Mouse (Mus musculus) myocyte (in vitro differentiated cells): ENCODE results near the gene Mroh2b. TPM values are rescaled to one million over a fixed set of nuclear protein-coding genes. Genes with fewer than 3 reads are reported as not detected.

ENCODE experiments used
- H3K27me3 ChIP-seq: one replicate; pipeline ENCODE4 v1.6.1; 2011; ENCODE audit not compliant: control insufficient read depth, insufficient read depth, insufficient read length
- H3K36me3 ChIP-seq: one replicate; pipeline ENCODE4 v1.6.1; 2011; ENCODE audit not compliant: control insufficient read depth, insufficient read depth
- H3K4me2 ChIP-seq: one replicate; pipeline ENCODE4 v1.6.1; 2011; ENCODE audit warnings: low read depth, control low read depth
- H3K4me3 ChIP-seq: one replicate; pipeline ENCODE4 v1.5.1; 2011; ENCODE audit warnings: mild to moderate bottlenecking, control low read depth, moderate library complexity
- H3K79me2 ChIP-seq: one replicate; pipeline ENCODE4 v1.6.1; 2011; ENCODE audit not compliant: control insufficient read depth, insufficient read depth
- H3ac ChIP-seq: one replicate; pipeline ENCODE4 v1.6.1; 2011; ENCODE audit not compliant: control insufficient read depth, insufficient read length
- CEBPB ChIP-seq: IDR thresholded peaks from 2 replicates; pipeline ENCODE4 v1.6.1; 2011; ENCODE audit warnings: mild to moderate bottlenecking, moderate library complexity; ENCODE audit not compliant: poor library complexity, insufficient read depth, severe bottlenecking
- E2F4 ChIP-seq: IDR thresholded peaks from one replicate; pipeline ENCODE4 v1.6.1; 2011; ENCODE audit warnings: mild to moderate bottlenecking, control low read depth, moderate library complexity; ENCODE audit not compliant: insufficient read depth
- MAX ChIP-seq: IDR thresholded peaks from one replicate; pipeline ENCODE4 v1.6.1; 2011; ENCODE audit warnings: low read depth, mild to moderate bottlenecking, control low read depth
- MYOD1 ChIP-seq, 3 experiments: IDR thresholded peaks; one replicate each; pipeline ENCODE4 v1.6.1; 2011; ENCODE audit warnings: control low read depth in 2 of 3, low read depth in 2 of 3, mild to moderate bottlenecking in 2 of 3, moderate library complexity in 1 of 3; ENCODE audit not compliant: insufficient read length in 2 of 3, control insufficient read depth in 1 of 3
- MYOG ChIP-seq, 3 experiments: IDR thresholded peaks; one replicate each; pipeline ENCODE4 v1.6.1; 2011; ENCODE audit warnings: control low read depth in 2 of 3, low read depth in 2 of 3, mild to moderate bottlenecking in 2 of 3; ENCODE audit not compliant: insufficient read length in 2 of 3, control insufficient read depth in 1 of 3, insufficient read depth in 1 of 3
- POLR2A ChIP-seq: IDR thresholded peaks from one replicate; pipeline ENCODE4 v1.6.1; 2011; ENCODE audit warnings: low read depth, mild to moderate bottlenecking, control low read depth, moderate library complexity; ENCODE audit not compliant: insufficient read length
- POLR2AphosphoS2 ChIP-seq: IDR thresholded peaks from one replicate; pipeline ENCODE4 v1.6.1; 2011; ENCODE audit warnings: low read depth, control low read depth; ENCODE audit not compliant: insufficient read length
- REST ChIP-seq: IDR thresholded peaks from one replicate; pipeline ENCODE4 v1.6.1; 2011; ENCODE audit warnings: mild to moderate bottlenecking, control low read depth, moderate library complexity; ENCODE audit not compliant: insufficient read depth, insufficient read length
- SRF ChIP-seq: IDR thresholded peaks from one replicate; pipeline ENCODE4 v1.6.1; 2011; ENCODE audit warnings: low read depth; ENCODE audit not compliant: control insufficient read depth, insufficient read length
- TCF12 ChIP-seq: IDR thresholded peaks from one replicate; pipeline ENCODE4 v1.6.1; 2011; ENCODE audit warnings: mild to moderate bottlenecking, control low read depth; ENCODE audit not compliant: poor library complexity, insufficient read depth, severe bottlenecking
- TCF3 ChIP-seq: IDR thresholded peaks from one replicate; pipeline ENCODE4 v1.6.1; 2011; ENCODE audit warnings: low read depth, control low read depth; ENCODE audit not compliant: insufficient read length
- USF1 ChIP-seq: IDR thresholded peaks from one replicate; pipeline ENCODE4 v1.6.1; 2011; ENCODE audit warnings: low read depth, mild to moderate bottlenecking, control low read depth, moderate library complexity
- polyA plus RNA-seq: library from polyadenylated mRNA; unstranded; fragments of >200 nt; fragmentation: generic; extraction: Trizol; gene quantifications from one replicate; pipeline ENCODE4 v1.2.1, GENCODE M21; 2012; ENCODE audit warnings: missing spikeins

Gene Mroh2b
- polyA plus RNA-seq, 1 experiment, result not detected

DNA sequence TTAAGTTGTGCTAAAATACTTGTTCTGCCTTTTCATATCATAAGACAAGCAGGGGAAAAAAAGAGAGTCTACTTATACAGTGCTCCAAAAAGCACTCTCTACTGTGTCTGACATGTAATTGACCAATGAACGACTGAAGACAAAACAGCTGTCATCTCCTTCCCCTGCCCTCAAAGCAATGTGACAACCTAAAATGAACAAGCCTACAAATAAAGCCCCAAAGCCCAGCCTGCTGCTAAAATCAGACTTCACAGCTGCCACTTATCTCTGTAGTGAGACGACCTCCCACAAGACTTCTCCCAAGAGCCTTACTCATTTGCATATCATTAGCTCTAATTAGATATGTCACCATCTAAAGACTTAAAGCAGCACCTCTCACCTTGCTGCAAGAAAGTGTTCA is 104.4 kb downstream of the Mroh2b start:
- no peaks in the 10 kb centered on the region for H3K79me2 ChIP-seq
- H3K4me2 ChIP-seq, result no peak overlapping the region
- H3K36me3 ChIP-seq, result no peaks in the 10 kb centered on the region
- H3ac ChIP-seq, result no peak overlapping the region
- H3K27me3 ChIP-seq, result peaks cover 9% of the 10 kb centered on the region
- no peak overlapping the region for H3K4me3 ChIP-seq
- no peak for TF ChIP-seq MYOD1 (IDR thresholded peaks at IDR 0.05; ENCODE audit: control insufficient read depth in 1 of 3, insufficient read length in 2 of 3, low read depth in 2 of 3)
- TF ChIP-seq POLR2AphosphoS2, result no peak
- TF ChIP-seq POLR2A, result no peak
- TF ChIP-seq SRF, result no peak
- TF ChIP-seq TCF12, result no peak
- TF ChIP-seq MYOG (IDR thresholded peaks at IDR 0.05; ENCODE audit: control insufficient read depth in 1 of 3, insufficient read depth in 1 of 3, insufficient read length in 2 of 3, low read depth in 2 of 3), result no peak
- TF ChIP-seq REST, result no peak
- TF ChIP-seq TCF3, result no peak
- TF ChIP-seq E2F4, result no peak
- no peak for TF ChIP-seq CEBPB
- TF ChIP-seq USF1, result no peak
- TF ChIP-seq MAX, result no peak

DNA sequence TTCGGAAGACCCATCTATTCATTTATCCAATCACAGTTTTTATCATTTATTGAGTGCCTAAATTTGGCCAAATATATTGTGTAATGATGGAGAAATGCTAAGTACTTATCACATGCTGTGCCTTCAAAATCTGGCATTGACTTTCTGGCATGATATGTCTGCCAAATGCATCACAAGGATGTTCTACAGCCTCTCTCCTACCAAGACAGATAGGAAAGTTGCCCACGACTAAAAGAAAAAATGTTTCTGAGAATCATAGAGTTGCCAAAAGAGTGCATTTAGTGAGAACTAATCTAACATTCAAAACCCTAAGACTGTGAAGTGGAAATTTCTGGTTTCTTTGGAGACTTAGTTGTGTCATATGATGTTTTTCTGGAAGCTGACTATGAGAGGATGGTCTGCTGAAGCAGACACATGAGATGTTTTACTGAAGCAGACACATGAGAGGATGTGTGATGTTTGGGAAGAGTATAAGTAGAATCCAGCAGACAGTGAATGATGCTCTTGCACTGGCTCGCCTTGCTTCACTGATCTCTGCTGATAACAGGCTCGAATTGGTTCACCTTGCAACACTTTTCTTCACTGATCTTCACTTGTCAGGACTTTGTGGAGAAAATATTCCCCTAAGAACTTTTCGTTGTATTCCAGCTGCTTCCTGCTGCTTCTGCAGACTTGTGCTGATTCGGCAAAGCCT is 105.1 kb downstream of the Mroh2b start:
- no peak for TF ChIP-seq TCF12
- no peak for TF ChIP-seq POLR2AphosphoS2
- no peak overlapping the region for H3K4me3 ChIP-seq
- no peak overlapping the region for H3K4me2 ChIP-seq
- H3ac ChIP-seq, result no peak overlapping the region
- H3K27me3 ChIP-seq, result peaks cover 9% of the 10 kb centered on the region
- H3K36me3 ChIP-seq, result no peaks in the 10 kb centered on the region
- no peaks in the 10 kb centered on the region for H3K79me2 ChIP-seq

DNA sequence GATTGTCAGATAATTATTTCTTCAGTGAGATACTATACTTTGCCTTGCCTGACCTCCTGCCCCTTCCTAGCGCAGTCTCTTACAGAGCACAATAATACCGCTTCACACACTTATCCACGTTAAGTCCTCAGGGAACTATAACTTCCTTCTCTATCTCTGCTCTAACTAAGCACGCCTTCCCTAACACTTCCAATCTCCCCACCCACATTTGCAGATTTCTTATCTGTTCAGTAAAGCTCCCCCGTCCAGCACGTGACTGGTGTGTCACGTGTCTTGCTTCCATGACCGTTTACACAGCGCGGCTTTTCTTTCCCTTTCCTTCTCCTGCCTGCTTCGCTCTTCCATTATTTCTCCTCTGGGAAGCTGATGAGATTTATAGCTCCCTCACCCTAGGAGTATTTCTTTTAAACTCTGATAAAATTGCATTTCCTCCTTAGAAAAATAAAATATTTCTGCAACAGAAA is 111.1 kb downstream of the Mroh2b start:
- Histone ChIP-seq H3K4me3 (no peak overlapping the region), H3K27me3 (peaks cover 16% of the 10 kb centered on the region), H3K79me2 (no peaks in the 10 kb centered on the region)

More for the DNA sequence above, 111.1 kb downstream of the Mroh2b start:
- TF ChIP-seq REST (no peak), USF1 (peak; percentile 89), SRF (no peak), MAX (no peak), MYOD1 (IDR thresholded peaks at IDR 0.05; ENCODE audit: control insufficient read depth in 1 of 3, insufficient read length in 2 of 3, low read depth in 2 of 3) (no peak)
- Histone ChIP-seq H3K36me3 (no peaks in the 10 kb centered on the region), H3ac (no peak overlapping the region), H3K4me2 (peak overlapping the region; percentile 73)

Other genes with a start within 250 kb of the Mroh2b start
- not detected for gene C6, start 171.6 kb upstream of the Mroh2b start, polyA plus RNA-seq
- gene C7, start 165.0 kb downstream of the Mroh2b start, polyA plus RNA-seq, result not detected
- 4.2 TPM for gene Card6, start 209.8 kb downstream of the Mroh2b start, polyA plus RNA-seq
- 3,306 TPM for gene Rpl37, start 217.9 kb downstream of the Mroh2b start, polyA plus RNA-seq
- 14.9 TPM for gene Prkaa1, start 245.1 kb downstream of the Mroh2b start, polyA plus RNA-seq